Mouse (Mus musculus): ENCODE results near the gene Csf1. TPM values are rescaled to one million over a fixed set of nuclear protein-coding genes. Genes with fewer than 3 reads are reported as not detected.
"Not testable (repeated sequence)": the region's sequence is repeated elsewhere in the genome, so short reads cannot be mapped to it uniquely, and the experiment has no call there.

Csf1 gene
- polyA plus RNA-seq, 1 experiment from 2014 or later = 7.2 TPM

DNA sequence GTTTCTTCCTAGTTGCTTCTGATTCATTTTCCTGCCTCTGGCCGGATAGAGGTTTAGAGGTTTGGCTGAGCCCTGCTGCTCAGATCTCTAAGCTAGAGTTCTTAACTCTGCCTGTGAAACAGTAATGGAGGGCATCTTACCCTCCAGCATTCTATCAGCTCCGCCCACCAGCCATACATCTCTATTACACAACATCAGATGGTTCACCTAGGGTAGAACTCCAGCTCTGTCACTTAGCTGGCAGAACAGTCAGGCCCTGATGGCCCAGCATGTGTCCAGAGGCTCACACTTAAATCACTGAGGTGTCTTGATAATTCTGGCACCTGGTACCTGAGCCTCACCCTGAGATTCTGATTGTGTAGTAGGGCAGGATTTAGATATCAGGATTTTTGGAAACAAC lies 20.3 kb downstream of the Csf1 start:
- peak overlapping the region; percentile 86 for H3K27ac ChIP-seq
- no peak for DNase-seq (ENCODE audit: low spot score)
- WGBS = 79% methylated on average over 2 of the region's 2 CpGs

DNA sequence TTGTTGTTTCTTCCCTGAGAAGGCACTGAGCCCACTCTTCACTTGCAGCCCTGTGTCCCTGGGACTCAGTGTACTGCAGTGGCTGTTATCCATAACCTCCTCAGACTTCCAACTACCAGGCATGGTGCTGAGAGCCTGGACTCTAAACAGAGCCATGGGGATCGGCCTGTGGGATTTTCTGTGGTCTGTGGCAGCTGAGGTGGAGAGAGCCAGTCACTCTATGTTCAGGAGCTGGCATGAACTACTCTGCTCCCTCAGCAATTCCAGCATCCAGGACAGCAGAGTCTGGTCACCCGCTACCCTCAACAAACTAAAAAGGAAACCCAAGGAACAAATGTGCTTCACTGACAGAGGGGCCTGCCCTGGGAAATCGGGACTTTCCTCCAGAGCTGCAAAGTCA lies 20.8 kb downstream of the Csf1 start:
- WGBS = 89% methylated on average over 3 of the region's 3 CpGs
- no peak overlapping the region for H3K4me3 ChIP-seq
- DNase-seq (ENCODE audit: low spot score) = no peak
- H3K4me1 ChIP-seq (replicated peaks) = peaks cover 49% of the 10 kb centered on the region
- H3K9me3 ChIP-seq = no peaks in the 10 kb centered on the region
- H3K27ac ChIP-seq = peak overlapping the region; percentile 86
- H3K27me3 ChIP-seq (ENCODE audit: insufficient read depth, poor library complexity, severe bottlenecking) = no peaks in the 10 kb centered on the region
- H3K36me3 ChIP-seq = peaks cover 10% of the 10 kb centered on the region

More for the DNA sequence above, 20.3 kb downstream of the Csf1 start:
- peaks cover 49% of the 10 kb centered on the region for H3K4me1 ChIP-seq (replicated peaks)
- no peaks in the 10 kb centered on the region for H3K27me3 ChIP-seq (ENCODE audit: insufficient read depth, poor library complexity, severe bottlenecking)
- H3K36me3 ChIP-seq = peaks cover 10% of the 10 kb centered on the region
- H3K4me3 ChIP-seq = no peak overlapping the region
- no peaks in the 10 kb centered on the region for H3K9me3 ChIP-seq

DNA sequence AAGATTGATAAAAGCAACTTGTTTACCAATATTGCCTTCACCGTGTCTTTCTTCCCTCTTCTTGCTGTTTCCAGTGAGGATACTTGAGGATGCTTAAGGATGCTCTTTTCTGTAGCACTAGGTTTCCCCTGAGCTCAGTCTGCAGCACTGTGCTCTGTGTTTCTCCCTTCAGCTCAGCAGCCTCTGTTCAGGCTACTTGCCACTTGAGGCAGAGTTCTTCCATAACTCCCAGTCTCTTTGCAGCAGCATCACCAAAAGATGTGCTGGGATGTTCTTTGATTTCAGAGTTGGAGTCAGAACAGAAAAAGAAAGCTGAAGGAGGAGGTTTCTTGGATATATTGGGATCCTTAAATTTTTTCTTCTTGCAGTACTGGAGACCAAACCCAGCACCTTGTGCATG lies 21.6 kb downstream of the Csf1 start:
- no peak overlapping the region for H3K4me3 ChIP-seq
- no peak for DNase-seq (ENCODE audit: low spot score)
- H3K4me1 ChIP-seq (replicated peaks) = peaks cover 46% of the 10 kb centered on the region
- H3K9me3 ChIP-seq = no peaks in the 10 kb centered on the region
- peaks cover 10% of the 10 kb centered on the region for H3K36me3 ChIP-seq
- no peak overlapping the region for H3K27ac ChIP-seq
- H3K27me3 ChIP-seq (ENCODE audit: insufficient read depth, poor library complexity, severe bottlenecking) = no peaks in the 10 kb centered on the region
- 92% methylated on average over 1 of the region's 1 CpGs for WGBS

DNA sequence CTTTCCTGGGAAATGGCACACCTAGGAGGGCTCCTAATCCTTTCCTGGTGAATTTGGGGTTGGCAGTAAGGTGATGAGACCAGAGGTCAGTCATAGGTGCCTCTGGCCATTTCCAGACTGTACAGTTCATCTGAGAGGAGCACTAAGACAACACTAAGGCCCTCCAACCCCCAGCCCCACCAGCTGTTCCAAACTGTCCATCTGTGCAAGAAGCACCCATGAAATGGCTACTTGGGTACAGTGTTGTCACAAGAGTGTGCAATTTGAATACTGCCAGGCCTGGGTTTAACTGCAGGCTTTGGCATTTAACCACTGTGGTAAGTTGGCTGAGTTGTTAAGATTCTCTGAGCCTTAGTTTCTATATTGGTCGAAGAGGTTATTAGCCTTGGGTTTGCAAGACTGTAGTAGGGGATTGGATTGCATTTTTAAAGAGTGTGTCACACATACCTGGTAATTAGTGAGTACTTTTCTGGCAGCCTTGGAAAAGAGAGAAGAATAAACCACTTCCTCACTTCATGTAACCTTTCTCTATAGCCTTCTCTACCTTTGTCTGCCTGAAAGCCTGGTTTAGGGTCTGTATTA lies 22.6 kb downstream of the Csf1 start:
- 83% methylated on average over 1 of the region's 1 CpGs for WGBS
- no peak for DNase-seq (ENCODE audit: low spot score)

DNA sequence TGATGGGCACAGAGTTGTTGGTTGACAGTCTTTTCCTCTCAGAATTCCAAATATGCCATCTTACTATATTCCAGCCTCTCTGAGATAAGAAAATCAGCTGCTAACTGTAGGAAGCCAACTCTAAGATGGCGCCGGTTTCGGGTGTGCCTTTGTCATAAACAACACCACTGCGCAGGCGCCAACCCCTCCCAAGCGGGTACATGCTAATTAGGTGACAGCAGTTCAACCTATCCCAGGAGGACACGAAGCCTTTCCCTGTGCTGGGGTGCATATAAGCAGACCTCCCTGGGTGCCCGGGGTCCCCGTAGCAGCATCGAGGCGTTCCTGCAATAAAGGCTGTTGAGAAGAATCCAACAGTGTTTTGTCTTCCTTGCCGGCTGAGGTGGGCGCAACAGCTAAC lies 24.6 kb downstream of the Csf1 start:
- not testable (repeated sequence) for H3K27ac ChIP-seq; H3K9me3 ChIP-seq; H3K27me3 ChIP-seq (ENCODE audit: insufficient read depth, poor library complexity, severe bottlenecking); H3K4me3 ChIP-seq; H3K36me3 ChIP-seq; DNase-seq (ENCODE audit: low spot score)
- 93% methylated on average over 13 of the region's 13 CpGs for WGBS
- peaks cover 16% of the 10 kb centered on the region for H3K4me1 ChIP-seq (replicated peaks)

More for the DNA sequence above, 22.6 kb downstream of the Csf1 start:
- no peaks in the 10 kb centered on the region for H3K27me3 ChIP-seq (ENCODE audit: insufficient read depth, poor library complexity, severe bottlenecking)
- H3K27ac ChIP-seq = no peak overlapping the region; the same call in 1 of the 2 replicates
- H3K36me3 ChIP-seq = peaks cover 9% of the 10 kb centered on the region
- no peaks in the 10 kb centered on the region for H3K9me3 ChIP-seq
- no peak overlapping the region for H3K4me3 ChIP-seq
- H3K4me1 ChIP-seq (replicated peaks) = peaks cover 36% of the 10 kb centered on the region

DNA sequence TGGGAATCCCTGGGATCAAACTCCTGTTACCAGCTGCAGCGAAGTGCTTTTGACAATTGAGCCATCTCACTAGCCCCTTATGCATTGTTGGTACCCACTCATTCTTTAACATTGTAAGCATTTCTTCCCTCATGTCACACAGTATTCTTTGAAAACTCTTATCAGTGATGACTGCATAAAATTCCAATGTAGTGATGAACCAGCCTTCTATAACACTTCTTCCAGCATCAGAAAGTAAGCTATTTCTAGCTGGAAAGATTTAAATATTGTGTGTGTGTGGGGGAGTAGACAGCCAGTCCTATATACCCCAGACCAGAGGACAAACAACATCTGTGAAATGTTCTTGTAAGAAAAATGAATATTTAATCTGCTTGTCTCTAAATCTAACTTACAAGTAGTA lies 26.9 kb downstream of the Csf1 start:
- H3K4me1 ChIP-seq (replicated peaks) = no peaks in the 10 kb centered on the region
- 93% methylated on average over 1 of the region's 1 CpGs for WGBS

DNA sequence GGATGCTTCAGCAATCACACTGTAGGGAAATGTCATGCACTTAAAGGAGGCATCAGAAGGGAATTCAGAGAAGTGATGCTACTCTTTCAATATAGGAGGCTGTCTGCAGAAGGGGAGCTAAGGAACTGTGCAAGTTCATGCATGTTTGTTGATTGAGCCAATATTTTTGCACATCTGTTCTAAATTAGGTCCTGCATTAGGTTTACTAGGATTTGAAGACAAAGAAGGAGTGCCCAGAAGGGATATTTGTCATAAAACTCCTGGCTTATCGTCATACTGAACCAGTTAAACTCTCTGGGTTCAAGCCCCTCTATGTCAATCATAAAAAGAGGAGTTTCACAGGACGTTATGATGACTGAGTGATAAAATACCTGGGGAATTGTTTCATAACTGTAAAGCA lies 30.0 kb downstream of the Csf1 start:
- no peaks in the 10 kb centered on the region for H3K36me3 ChIP-seq
- no peak for DNase-seq (ENCODE audit: low spot score)
- no peaks in the 10 kb centered on the region for H3K27me3 ChIP-seq (ENCODE audit: insufficient read depth, poor library complexity, severe bottlenecking)
- no peak overlapping the region for H3K4me3 ChIP-seq
- H3K27ac ChIP-seq = no peak overlapping the region
- H3K9me3 ChIP-seq = no peaks in the 10 kb centered on the region
- no peaks in the 10 kb centered on the region for H3K4me1 ChIP-seq (replicated peaks)
- WGBS = 81% methylated on average over 2 of the region's 2 CpGs

More for the DNA sequence above, 26.9 kb downstream of the Csf1 start:
- Histone ChIP-seq H3K9me3 (no peaks in the 10 kb centered on the region), H3K36me3 (no peaks in the 10 kb centered on the region), H3K27me3 (ENCODE audit: insufficient read depth, poor library complexity, severe bottlenecking) (no peaks in the 10 kb centered on the region), H3K4me3 (no peak overlapping the region), H3K27ac (no peak overlapping the region)
- DNase-seq (ENCODE audit: low spot score) = no peak

DNA sequence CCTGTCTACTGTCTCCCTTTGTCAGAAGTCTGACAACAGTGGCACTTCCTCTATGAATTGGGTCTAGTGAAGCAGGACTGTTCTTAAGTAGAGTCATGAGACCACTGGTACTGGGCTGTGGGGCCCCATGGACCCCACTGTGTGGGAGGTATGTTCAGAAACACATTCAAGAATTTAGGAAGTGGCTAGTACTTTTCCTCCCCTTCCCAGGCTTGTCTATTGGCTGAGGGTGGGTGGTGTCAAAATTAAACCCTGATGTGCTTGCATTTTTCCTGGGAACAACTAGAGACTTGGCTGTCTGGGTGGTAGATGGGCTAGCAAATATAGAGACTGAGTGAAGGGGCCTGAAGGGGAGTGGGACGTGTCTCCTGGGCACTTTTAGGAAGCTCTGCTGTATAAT lies 31.8 kb downstream of the Csf1 start:
- no peak overlapping the region for H3K4me3 ChIP-seq
- DNase-seq (ENCODE audit: low spot score) = no peak
- H3K4me1 ChIP-seq (replicated peaks) = no peaks in the 10 kb centered on the region
- 60% methylated on average over 1 of the region's 1 CpGs for WGBS
- H3K27me3 ChIP-seq (ENCODE audit: insufficient read depth, poor library complexity, severe bottlenecking) = no peaks in the 10 kb centered on the region
- H3K36me3 ChIP-seq = no peaks in the 10 kb centered on the region
- H3K9me3 ChIP-seq = no peaks in the 10 kb centered on the region
- no peak overlapping the region for H3K27ac ChIP-seq

DNA sequence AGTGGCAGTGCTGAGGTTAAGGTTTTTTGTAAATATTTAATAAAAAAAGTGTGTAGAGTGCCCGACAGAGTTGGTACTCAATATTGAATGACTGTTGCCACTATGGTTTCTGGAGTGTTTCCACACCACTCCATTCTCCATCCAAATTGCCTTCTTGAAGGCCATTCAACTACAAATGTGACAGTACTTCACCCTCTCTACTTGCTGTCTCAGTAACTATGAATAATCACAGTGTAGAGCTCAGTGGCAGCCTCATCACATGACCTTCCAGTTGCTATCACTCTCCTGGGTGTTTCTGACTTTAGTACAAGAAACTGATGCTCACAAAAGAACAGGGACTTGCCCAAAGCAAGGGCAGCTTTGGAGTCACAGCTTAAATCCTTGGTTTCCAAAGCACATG lies 44.3 kb downstream of the Csf1 start:
- H3K4me3 ChIP-seq = no peak overlapping the region
- no peaks in the 10 kb centered on the region for H3K27me3 ChIP-seq (ENCODE audit: insufficient read depth, poor library complexity, severe bottlenecking)
- 92% methylated on average over 1 of the region's 1 CpGs for WGBS
- H3K36me3 ChIP-seq = no peaks in the 10 kb centered on the region
- no peak overlapping the region for H3K27ac ChIP-seq
- no peak for DNase-seq (ENCODE audit: low spot score)
- no peaks in the 10 kb centered on the region for H3K4me1 ChIP-seq (replicated peaks)
- no peaks in the 10 kb centered on the region for H3K9me3 ChIP-seq

DNA sequence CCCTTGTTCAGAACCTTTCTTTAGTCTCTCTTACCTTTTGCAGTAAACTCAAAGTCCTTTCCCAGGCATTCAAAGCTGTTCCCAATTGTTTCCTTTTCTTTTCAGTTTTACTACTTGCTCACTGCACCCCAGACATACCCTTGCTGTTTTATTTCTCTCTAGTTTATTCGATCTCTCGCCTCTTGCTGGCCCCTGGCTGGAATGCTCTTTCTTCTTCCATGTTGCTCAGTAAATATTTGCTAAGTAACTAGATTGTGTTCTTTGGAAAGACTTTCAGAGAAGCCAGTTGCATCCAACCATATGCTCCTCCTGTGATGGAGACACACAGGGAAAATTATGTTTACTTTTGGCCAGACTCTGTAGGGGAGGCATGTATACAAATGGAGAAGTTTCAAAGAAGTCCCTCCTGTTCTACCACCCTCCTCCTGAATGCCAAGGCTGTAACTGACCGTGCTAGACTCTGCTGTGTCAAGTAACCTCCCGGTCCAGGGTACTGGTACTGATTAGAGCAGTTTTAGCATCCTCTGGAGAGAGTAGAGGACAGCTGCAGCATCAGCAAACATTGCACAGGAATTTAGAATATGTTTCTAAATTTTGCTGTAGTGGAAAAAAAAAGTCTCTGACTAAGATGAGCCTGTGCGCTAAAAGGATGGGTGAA lies 45.9 kb downstream of the Csf1 start:
- H3K27me3 ChIP-seq (ENCODE audit: insufficient read depth, poor library complexity, severe bottlenecking) = no peaks in the 10 kb centered on the region
- H3K4me1 ChIP-seq (replicated peaks) = no peaks in the 10 kb centered on the region
- 72% methylated on average over 5 of the region's 5 CpGs for WGBS
- no peaks in the 10 kb centered on the region for H3K36me3 ChIP-seq
- H3K4me3 ChIP-seq = no peak overlapping the region
- no peaks in the 10 kb centered on the region for H3K9me3 ChIP-seq
- H3K27ac ChIP-seq = no peak overlapping the region
- no peak for DNase-seq (ENCODE audit: low spot score)

DNA sequence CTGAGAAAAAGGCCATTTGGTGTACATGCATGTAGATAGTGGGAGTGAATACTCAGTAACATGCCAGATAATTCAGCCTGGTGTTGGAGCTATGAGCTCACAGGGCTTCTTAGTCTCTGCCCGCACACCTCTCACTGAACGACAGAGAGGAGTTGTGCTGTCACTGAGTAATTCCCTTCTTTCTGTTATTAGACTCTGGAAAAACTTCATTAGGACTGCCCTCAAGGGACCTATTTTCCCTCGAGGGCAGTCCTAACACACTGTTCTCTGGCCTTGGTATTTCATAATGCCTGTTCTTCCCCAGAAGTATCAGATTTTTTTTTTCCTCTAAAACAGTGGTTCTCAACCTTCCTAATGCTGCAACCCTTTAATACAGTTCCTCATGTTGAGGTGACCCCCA lies 48.2 kb downstream of the Csf1 start:
- no peaks in the 10 kb centered on the region for H3K27me3 ChIP-seq (ENCODE audit: insufficient read depth, poor library complexity, severe bottlenecking)
- 72% methylated on average over 3 of the region's 3 CpGs for WGBS
- H3K4me1 ChIP-seq (replicated peaks) = no peaks in the 10 kb centered on the region
- DNase-seq (ENCODE audit: low spot score) = no peak
- no peaks in the 10 kb centered on the region for H3K36me3 ChIP-seq
- H3K4me3 ChIP-seq = no peak overlapping the region
- H3K9me3 ChIP-seq = no peaks in the 10 kb centered on the region
- no peak overlapping the region for H3K27ac ChIP-seq

DNA sequence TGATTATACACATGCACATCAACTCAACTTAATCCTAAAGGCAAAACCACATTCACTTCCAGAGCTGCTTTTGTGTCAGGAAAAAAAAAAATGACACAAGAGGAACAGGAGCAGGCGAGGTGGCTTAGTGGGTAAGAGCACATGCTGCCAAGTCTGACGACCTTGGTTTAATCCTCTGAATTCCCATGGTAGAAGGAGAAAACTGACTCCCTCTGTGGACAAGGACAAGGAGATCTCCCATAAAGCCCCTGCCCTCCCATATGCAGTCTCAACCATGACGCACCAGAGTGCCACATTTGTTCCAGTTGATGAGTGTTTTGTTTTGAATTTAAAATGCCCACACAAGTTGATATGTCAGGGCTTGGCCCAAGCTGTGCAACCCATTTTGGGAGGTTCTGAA lies 51.1 kb downstream of the Csf1 start:
- no peak for DNase-seq (ENCODE audit: low spot score)
- Histone ChIP-seq H3K4me3 (no peak overlapping the region), H3K27ac (no peak overlapping the region), H3K9me3 (no peaks in the 10 kb centered on the region), H3K27me3 (ENCODE audit: insufficient read depth, poor library complexity, severe bottlenecking) (no peaks in the 10 kb centered on the region), H3K4me1 (replicated peaks) (no peaks in the 10 kb centered on the region), H3K36me3 (no peaks in the 10 kb centered on the region)
- 64% methylated on average over 3 of the region's 3 CpGs for WGBS

DNA sequence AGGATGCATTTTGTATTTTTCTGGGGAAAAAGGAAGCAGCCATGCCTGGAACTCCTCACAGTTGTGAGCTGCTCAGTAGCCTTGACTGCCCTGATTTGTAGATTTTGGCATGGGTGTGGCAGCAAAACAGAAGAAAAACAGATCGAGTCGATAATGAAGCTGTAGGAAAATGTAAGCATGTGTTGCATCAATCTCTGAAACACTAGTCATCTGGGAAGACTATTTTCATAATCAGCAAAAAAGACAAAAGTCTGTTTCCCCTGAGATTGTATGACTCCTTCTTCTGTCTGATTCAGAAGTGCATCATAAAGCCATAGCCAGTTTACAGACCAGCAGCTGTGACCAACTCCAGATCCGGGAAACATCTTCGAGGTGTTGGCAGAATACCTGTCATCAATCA lies 53.0 kb downstream of the Csf1 start:
- no peaks in the 10 kb centered on the region for H3K27me3 ChIP-seq (ENCODE audit: insufficient read depth, poor library complexity, severe bottlenecking)
- H3K9me3 ChIP-seq = no peaks in the 10 kb centered on the region
- H3K4me1 ChIP-seq (replicated peaks) = no peaks in the 10 kb centered on the region
- H3K36me3 ChIP-seq = no peaks in the 10 kb centered on the region
- 95% methylated on average over 4 of the region's 4 CpGs for WGBS
- H3K27ac ChIP-seq = no peak overlapping the region
- H3K4me3 ChIP-seq = no peak overlapping the region
- no peak for DNase-seq (ENCODE audit: low spot score)

DNA sequence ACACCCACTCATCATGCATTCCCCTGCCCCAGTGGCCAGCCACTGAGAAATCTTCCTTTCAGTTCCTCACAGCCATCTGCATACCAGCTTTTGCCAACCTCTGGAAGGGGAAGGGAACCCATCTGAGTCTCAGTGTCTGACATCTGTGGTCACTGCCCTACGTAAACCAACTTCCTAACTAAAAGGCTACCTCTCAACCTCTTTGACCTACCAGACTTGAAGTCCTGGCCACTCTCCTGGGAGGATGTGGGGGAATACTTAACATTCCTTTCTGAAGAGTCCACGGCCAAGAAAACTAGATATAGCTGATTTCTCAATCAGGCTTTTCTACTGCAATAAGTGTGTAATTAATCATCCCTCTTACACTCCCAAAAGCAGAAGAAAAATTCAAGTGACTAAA lies 54.1 kb downstream of the Csf1 start:
- WGBS = 65% methylated on average over 2 of the region's 2 CpGs
- H3K27me3 ChIP-seq (ENCODE audit: insufficient read depth, poor library complexity, severe bottlenecking) = no peaks in the 10 kb centered on the region
- no peaks in the 10 kb centered on the region for H3K36me3 ChIP-seq
- DNase-seq (ENCODE audit: low spot score) = no peak
- H3K4me1 ChIP-seq (replicated peaks) = no peaks in the 10 kb centered on the region
- H3K27ac ChIP-seq = no peak overlapping the region
- no peaks in the 10 kb centered on the region for H3K9me3 ChIP-seq
- H3K4me3 ChIP-seq = no peak overlapping the region

Measured in hindbrain, embryonic 10.5 days (tissue).